Mouse (Mus musculus) left cerebral cortex, postnatal 25 days (tissue): Measurements from ENCODE around the gene Srp68. TPM values are rescaled to one million over a fixed set of nuclear protein-coding genes. Genes with fewer than 3 reads are reported as not detected.
A peak's percentile ranks its signal among the peaks of the same experiment; 100 is the strongest.

ENCODE experiments used
- DNase-seq, 2 experiments: peaks; one replicate each; pipeline ENCODE4 v3.0.0; 2022; ENCODE audit warnings: low spot score in 2 of 2, mixed read lengths in 1 of 2
- intact Hi-C: fragments of 180-260 bp; cut with DNase I; formaldehyde crosslinking; loops from one replicate; pipeline ENCODE4 v1.15.1; 2025
- total RNA-seq, 2 experiments: library from RNA; stranded (reverse); gene quantifications; 2 replicates each; pipeline ENCODE4 v1.2.3; 2021

Srp68 gene
- total RNA-seq, 2 experiments from 2014 or later = 65.8 to 69.8 TPM

DNA sequence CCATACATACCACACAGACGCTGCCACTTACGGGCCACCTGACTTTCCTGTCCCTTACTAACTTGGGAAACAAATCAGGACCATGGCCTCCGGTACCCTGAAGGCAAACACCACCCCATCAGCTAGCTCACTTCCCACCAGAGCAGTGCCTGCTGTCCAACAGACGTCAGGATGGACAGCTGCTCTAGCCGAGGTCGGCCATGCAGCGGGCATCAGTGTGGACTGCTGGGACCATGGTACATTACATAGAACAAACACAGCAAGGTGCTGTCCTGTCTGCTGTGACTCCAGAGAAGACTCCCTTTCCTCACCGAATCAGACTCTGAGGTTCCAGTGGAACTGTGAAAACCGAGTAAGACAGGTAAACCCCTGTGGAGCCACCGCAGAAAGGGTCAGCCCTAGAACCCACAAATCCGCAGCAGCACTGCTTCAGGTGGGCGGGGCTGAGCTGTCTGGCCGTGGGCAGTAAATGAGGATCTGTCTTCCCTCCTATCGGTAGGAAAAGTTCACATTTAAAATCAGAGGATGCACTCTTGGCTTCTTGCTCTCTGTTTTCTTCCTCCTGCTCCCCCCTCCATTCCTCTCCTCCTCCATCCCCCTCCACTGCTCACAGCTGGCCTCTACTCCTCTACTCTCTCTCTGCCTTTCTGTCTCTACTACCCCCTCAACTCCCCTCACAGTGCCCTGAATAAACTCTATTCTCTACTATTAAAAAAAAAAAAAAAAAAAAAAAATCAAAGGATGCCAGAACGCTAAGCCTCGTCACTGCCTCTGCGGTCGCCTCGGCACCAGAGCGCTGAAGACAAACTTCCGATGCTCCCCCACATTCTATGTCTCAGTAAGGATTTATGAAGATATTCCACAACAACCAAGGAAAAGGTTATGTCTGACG, 18.7 kb downstream of the Srp68 start:
- no peak for DNase-seq
- intact Hi-C loops = no loop called here

GRCm38 (mm10) chr11:116254627-116255026, 19.4 kb downstream of the Srp68 start:
- peak in 1 of 2 experiments; percentile 12 for DNase-seq
- intact Hi-C loops = no loop called here

GRCm38 (mm10) chr11:116253076-116253600, 20.9 kb downstream of the Srp68 start:
- intact Hi-C loops = no loop called here
- no peak for DNase-seq

GRCm38 (mm10) chr11:116250898-116251297, 23.1 kb downstream of the Srp68 start:
- intact Hi-C loops = no loop called here
- no peak for DNase-seq

DNA sequence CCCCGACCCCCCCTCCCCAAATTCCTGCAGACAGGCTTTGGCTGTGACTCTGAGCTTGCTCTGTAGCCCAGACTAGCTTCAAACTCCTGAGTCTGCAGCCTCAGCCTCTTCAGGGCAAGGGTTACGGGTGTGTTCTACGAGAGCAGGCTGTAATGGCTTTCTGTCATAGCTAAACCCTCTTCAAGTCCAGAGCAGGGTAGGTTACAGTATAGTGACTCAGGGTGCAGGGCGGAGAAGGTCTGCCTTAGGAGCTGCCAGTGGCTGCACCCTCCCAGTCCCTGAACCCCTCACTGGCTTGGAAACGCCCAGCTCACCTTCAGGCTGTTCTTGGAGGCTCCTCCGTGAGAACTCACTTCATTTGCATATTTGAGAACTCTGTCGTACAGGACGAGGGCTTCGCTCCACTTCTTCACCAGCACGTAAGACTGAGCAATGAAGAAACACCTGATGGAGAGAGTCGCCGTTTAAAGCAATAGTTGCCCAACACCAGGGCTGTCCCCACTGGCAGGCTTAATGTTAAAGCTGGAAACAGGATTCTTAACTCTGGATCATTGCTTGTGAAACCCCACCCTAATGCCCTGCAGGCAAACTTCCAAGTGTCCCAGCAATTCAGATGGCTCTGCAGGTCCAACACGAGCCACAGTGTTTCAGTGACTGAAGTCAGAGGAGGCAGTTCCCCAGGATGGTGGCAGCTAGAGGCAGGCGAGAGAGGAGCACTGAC, 26.4 kb downstream of the Srp68 start:
- DNase-seq = no peak
- intact Hi-C loops = no loop called here

DNA sequence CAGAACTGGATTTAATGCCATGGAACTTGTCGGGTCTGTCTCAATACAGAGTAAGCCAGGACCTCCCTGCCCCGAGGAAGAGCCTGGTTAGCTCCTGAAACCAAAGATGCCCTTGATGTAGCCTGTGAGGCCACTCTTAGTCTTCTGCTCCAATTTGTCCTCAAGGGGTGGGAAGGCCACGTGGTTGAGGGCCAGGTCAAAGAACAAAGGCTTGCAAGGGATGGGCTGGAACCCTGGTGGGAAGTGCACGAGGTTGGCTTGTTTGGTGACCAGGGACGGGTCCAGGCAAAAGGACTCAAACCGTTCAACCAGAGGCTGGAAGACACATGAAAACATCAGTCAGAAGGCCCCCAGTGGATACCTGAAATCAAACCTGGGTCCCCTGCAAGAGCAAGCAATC, 28.4 kb downstream of the Srp68 start:
- no peak for DNase-seq
- intact Hi-C loops = no loop called here

- intact Hi-C loops = no loop called here
- no peak for DNase-seq
Observed at GRCm38 (mm10) chr11:116244580-116244979, 29.4 kb downstream of the Srp68 start.

DNA sequence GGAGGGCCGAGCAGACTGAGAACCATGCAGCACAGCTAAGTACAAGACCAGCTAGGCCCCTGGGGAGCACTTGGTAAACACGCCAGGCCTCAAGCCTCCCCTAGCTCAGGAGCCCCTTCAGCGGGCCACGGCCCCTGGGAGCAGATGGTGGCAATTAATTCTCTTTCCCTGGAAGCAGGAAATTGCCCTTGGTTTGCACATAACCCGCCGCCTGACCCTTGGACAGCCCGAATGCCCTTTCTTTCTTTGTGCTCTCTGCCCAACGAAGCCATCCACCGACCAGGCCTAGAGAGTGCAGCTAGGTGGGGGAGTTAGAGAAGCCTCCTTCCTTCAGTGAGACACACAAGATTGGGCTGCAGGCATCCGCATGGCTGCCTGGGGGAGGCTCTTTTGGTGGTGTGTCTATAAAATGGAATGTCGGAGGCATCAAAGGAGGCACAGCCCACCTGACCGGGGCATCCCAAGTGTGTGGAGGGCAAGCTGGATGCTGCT, 32.2 kb downstream of the Srp68 start:
- no peak for DNase-seq
- intact Hi-C loops = no loop called here

- intact Hi-C loops = no loop called here
- DNase-seq = no peak
Observed at GRCm38 (mm10) chr11:116239797-116240196, 34.2 kb downstream of the Srp68 start.

DNA sequence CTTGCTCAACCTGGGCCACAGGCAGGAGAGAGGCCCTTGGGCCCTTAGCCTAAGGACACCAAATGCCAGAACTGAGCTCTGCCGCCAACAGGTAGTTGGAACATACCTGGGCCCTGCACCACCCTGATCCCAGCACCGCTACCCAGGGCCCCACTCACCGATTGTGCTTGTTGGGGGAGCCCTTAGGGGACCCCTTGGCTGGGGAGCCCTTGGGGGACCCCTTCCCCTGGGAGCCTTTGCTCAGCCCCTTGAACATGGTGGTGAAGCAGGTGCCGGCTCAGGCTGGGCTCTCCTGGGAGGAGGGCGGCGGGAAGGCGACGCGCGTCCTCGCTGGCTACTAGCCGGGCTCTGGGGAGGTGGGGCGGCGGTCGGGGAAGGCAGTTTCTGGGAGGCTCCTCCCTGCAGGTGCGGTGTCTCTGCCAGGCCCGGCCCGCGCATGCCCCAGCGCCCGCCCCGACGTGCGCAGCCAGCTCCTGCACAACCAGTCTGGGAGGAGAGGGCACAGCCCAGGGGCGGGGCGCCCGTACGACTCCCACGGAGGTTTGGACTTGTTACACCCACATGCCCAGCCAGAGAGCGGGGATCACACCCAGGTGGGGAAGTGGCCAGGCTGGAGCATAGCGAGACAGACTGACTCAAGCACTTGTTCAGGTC, 36.1 kb downstream of the Srp68 start, which contains the start of gene Evpl:
Evpl (minus strand) TSS at position 336 of the 654 bp plus-strand sequence.
- intact Hi-C loops = no loop called here

DNA sequence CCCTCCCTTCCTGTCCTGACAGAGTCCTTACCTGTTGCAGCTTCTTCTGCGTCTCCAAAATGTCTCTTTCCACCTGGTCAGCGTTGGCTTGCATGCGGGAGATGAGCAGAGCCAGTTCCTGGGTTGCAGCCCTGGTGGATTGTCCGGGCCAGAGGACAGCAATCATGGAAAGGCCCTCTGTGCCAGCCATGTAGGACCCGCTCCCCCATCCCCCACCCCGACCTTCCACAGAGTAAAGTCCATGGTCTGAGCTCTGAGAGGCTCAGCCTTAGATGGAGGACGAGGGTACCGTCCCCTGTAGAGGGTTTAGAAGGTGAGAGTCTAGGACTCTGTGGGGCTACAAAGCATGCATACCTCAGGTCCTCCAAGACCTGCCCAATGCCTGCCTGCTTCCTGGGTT, 39.1 kb downstream of the Srp68 start:
- intact Hi-C loops = no loop called here
- DNase-seq = no peak

More for the DNA sequence above, 36.1 kb downstream of the Srp68 start, which contains the start of gene Evpl:
- no peak for DNase-seq

- DNase-seq = no peak
- intact Hi-C loops = no loop called here
Observed at GRCm38 (mm10) chr11:116232427-116232826, 41.6 kb downstream of the Srp68 start.

DNA sequence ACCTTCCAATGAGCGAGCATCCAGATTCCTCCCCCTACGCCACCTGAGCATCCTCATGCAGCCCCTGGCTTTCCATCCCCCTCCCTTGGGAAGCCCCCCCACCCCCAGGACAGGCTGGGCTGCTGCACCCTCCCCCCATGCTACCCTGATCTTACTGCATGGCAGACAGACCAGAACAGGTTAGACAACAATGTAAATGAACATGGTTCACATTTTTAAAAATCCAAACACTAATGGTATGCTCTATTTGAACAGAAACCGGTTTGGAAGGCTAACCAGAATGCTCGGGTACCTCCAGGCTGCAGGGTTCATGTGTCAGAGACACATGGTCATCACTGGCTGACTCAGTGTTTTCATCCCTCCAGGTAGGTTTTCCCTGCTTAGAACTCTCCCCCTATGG, 45.3 kb downstream of the Srp68 start:
- DNase-seq = no peak
- intact Hi-C loops = loop anchor here (5.0 to 10.0 kb wide), 2 partner anchors 216 to 234 kb away; no protein-coding TSS in a partner anchor

- DNase-seq = peak; percentile 69 to 71
- intact Hi-C loops = loop anchor here (2.0 to 10.0 kb wide), 3 partner anchors 68 to 236 kb away; no protein-coding TSS in a partner anchor
Observed at GRCm38 (mm10) chr11:116226414-116226813, 47.6 kb downstream of the Srp68 start.

DNA sequence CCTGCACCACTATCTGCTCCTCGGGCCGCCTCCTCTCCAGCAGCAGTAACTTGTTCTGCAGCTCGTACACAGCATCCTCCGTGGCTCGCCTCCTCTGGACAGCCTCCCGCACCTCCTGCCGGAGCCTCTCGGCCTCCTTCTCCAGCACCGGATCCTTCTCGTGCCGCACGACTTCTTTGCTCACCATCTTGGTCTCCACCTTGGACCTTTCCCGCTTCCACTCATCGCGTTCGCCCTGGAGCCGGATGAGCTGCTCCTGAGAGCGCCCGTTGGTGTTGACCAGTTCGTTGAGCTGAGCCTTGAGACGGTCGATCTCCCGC, 51.3 kb downstream of the Srp68 start:
- no peak for DNase-seq

GRCm38 (mm10) chr11:116221931-116222739, 51.9 kb downstream of the Srp68 start:
- no peak for DNase-seq
- intact Hi-C loops = loop anchor here (10.0 kb wide), 1 partner anchor 223 kb away; no protein-coding TSS in a partner anchor

More for the DNA sequence above, 51.3 kb downstream of the Srp68 start:
- intact Hi-C loops = loop anchor here (10.0 kb wide), 1 partner anchor 222 kb away; no protein-coding TSS in a partner anchor

GRCm38 (mm10) chr11:116219885-116220284, 54.1 kb downstream of the Srp68 start:
- intact Hi-C loops = loop anchor here (10.0 kb wide), 1 partner anchor 225 kb away; no protein-coding TSS in a partner anchor

GRCm38 (mm10) chr11:116218737-116219400, 55.1 kb downstream of the Srp68 start:
- intact Hi-C loops = no loop called here
- DNase-seq = peak; percentile 74 to 92

More at GRCm38 (mm10) chr11:116219885-116220284, 54.1 kb downstream of the Srp68 start:
- peak in 1 of 2 experiments; percentile 35 for DNase-seq
